Mouse (Mus musculus): Measurements from ENCODE around the gene Zc3h12c.

GRCm38 (mm10) chr9:52154253-52154652 is 14.1 kb downstream of the Zc3h12c start:
- TF ChIP-seq CTCF (conservative IDR thresholded peaks at IDR 0.05; ENCODE audit: low read length) (no peak), NANOG (IDR thresholded peaks at IDR 0.05; ENCODE audit: borderline replicate concordance, low read length) (no peak)

Data from E14TG2a.4 (cell line).